Mouse (Mus musculus): ENCODE data around the gene Upp1. TPM values are rescaled to one million over a fixed set of nuclear protein-coding genes. Genes with fewer than 3 reads are reported as not detected.

Upp1 gene
- polyA plus RNA-seq, 1 experiment from 2014 or later: 6.1 TPM

Other genes with a start within 250 kb of the Upp1 start
- gene Pkd1l1, start 144.8 kb upstream of the Upp1 start, polyA plus RNA-seq (2015; fragmentation: Nextera tagmentation; extraction: Ambion mirVana): 0.08 and 0.09 TPM in 2 replicates
- gene Hus1, start 106.9 kb upstream of the Upp1 start, polyA plus RNA-seq (2015; fragmentation: Nextera tagmentation; extraction: Ambion mirVana): 11.1 and 11.6 TPM in 2 replicates
- gene Gm11992, start 69.5 kb upstream of the Upp1 start, polyA plus RNA-seq (2015; fragmentation: Nextera tagmentation; extraction: Ambion mirVana): 0.33 and 0.81 TPM in 2 replicates
- gene Sun3, start 69.1 kb upstream of the Upp1 start, polyA plus RNA-seq (2015; fragmentation: Nextera tagmentation; extraction: Ambion mirVana): not detected in 2 replicates
- 0.01 and 0.03 TPM in 2 replicates for gene Abca13, start 73.8 kb downstream of the Upp1 start, polyA plus RNA-seq (2015; fragmentation: Nextera tagmentation; extraction: Ambion mirVana)